Mouse (Mus musculus) MEL (cell line): ENCODE data around the gene Htr5b. TPM values are rescaled to one million over a fixed set of nuclear protein-coding genes. Genes with fewer than 3 reads are reported as not detected.

Experiments
- DNase-seq: peaks from one replicate; pipeline ENCODE4 v3.0.0; 2011; ENCODE audit warnings: low read depth, low spot score
- H3K27ac ChIP-seq: 2 replicates; pipeline ENCODE4 v1.5.1; 2012; ENCODE audit warnings: low read depth, mild to moderate bottlenecking, control low read depth, low read length, moderate library complexity; ENCODE audit not compliant: control insufficient read depth
- H3K27me3 ChIP-seq, 2 experiments: fragments of 150-350 bp in 1 of 2; sonication (generic) in 1 of 2; 2 replicates each; pipeline ENCODE4 v1.6.1; 2012; ENCODE audit warnings: low read length in 2 of 2, mild to moderate bottlenecking in 2 of 2, improper control_type of control experiment in 1 of 2, moderate library complexity in 1 of 2; ENCODE audit not compliant: insufficient read depth in 2 of 2, control insufficient read depth in 1 of 2
- H3K36me3 ChIP-seq, 2 experiments: 2 replicates each; pipeline ENCODE4 v1.6.1; 2012 to 2014; ENCODE audit warnings: low read length in 2 of 2, improper control_type of control experiment in 1 of 2, inconsistent platforms in 1 of 2, mild to moderate bottlenecking in 1 of 2; ENCODE audit not compliant: insufficient read depth in 2 of 2, control insufficient read depth in 1 of 2
- H3K4me1 ChIP-seq, 2 experiments: fragments of 150-350 bp in 1 of 2; sonication (generic) in 1 of 2; 2 replicates each; pipeline ENCODE4 v1.6.1; 2012; ENCODE audit warnings: low read length in 2 of 2, improper control_type of control experiment in 1 of 2, mild to moderate bottlenecking in 1 of 2; ENCODE audit not compliant: insufficient read depth in 2 of 2, control insufficient read depth in 1 of 2
- H3K4me3 ChIP-seq, 2 experiments: fragments of 150-350 bp in 1 of 2; sonication (generic) in 1 of 2; 2 replicates each; pipeline ENCODE4 v1.5.1; 2012; ENCODE audit warnings: low read depth in 2 of 2, low read length in 2 of 2, mild to moderate bottlenecking in 2 of 2, moderate library complexity in 2 of 2, control low read depth in 1 of 2, improper control_type of control experiment in 1 of 2; ENCODE audit not compliant: control insufficient read depth in 1 of 2, insufficient read depth in 1 of 2
- H3K79me2 ChIP-seq: 2 replicates; pipeline ENCODE4 v1.6.1; 2012; ENCODE audit warnings: mild to moderate bottlenecking, low read length, moderate library complexity; ENCODE audit not compliant: control insufficient read depth, poor library complexity, insufficient read depth
- H3K9ac ChIP-seq: 2 replicates; pipeline ENCODE4 v1.6.1; 2012; ENCODE audit warnings: low read depth, mild to moderate bottlenecking, control low read depth, low read length, moderate library complexity; ENCODE audit not compliant: control insufficient read depth, poor library complexity, severe bottlenecking
- H3K9me3 ChIP-seq: fragments of 150-350 bp; sonication (generic); replicated peaks from 2 replicates; pipeline ENCODE4 v1.6.1; 2012; ENCODE audit warnings: mild to moderate bottlenecking, low read length, improper control_type of control experiment, moderate library complexity; ENCODE audit not compliant: insufficient read depth
- E2F4 ChIP-seq: IDR thresholded peaks from 2 replicates; pipeline ENCODE4 v1.6.1; 2011; ENCODE audit warnings: low read depth, low read length, improper control_type of control experiment, borderline replicate concordance
- GATA1 ChIP-seq: IDR thresholded peaks from 2 replicates; pipeline ENCODE4 v1.6.1; 2011; ENCODE audit warnings: low read depth, low read length, improper control_type of control experiment
- MAFK ChIP-seq: IDR thresholded peaks from 2 replicates; pipeline ENCODE4 v1.6.1; 2011; ENCODE audit warnings: low read depth, mild to moderate bottlenecking, low read length, improper control_type of control experiment, borderline replicate concordance
- MAZ ChIP-seq: IDR thresholded peaks from 2 replicates; pipeline ENCODE4 v1.6.1; 2012; ENCODE audit warnings: low read depth, mild to moderate bottlenecking, inconsistent platforms, low read length, improper control_type of control experiment
- MYC ChIP-seq: IDR thresholded peaks from 2 replicates; pipeline ENCODE4 v1.6.1; 2011; ENCODE audit warnings: low read depth, mild to moderate bottlenecking, low read length, improper control_type of control experiment, moderate library complexity
- POLR2AphosphoS5 ChIP-seq: IDR thresholded peaks from 2 replicates; pipeline ENCODE4 v1.6.1; 2012; ENCODE audit warnings: low read depth, borderline replicate concordance, mild to moderate bottlenecking, inconsistent platforms, low read length, moderate library complexity, mixed read lengths
- RAD21 ChIP-seq: IDR thresholded peaks from 2 replicates; pipeline ENCODE4 v1.6.1; 2011; ENCODE audit warnings: mild to moderate bottlenecking, low read depth, low read length, improper control_type of control experiment
- SIN3A ChIP-seq: IDR thresholded peaks from 2 replicates; pipeline ENCODE4 v1.6.1; 2012; ENCODE audit warnings: low read length, improper control_type of control experiment, inconsistent platforms
- SMC3 ChIP-seq: IDR thresholded peaks from 2 replicates; pipeline ENCODE4 v1.6.1; 2011; ENCODE audit warnings: low read depth, low read length, improper control_type of control experiment
- UBTF ChIP-seq: IDR thresholded peaks from 2 replicates; pipeline ENCODE4 v1.6.1; 2012; ENCODE audit warnings: low read depth, mild to moderate bottlenecking, inconsistent platforms, low read length, improper control_type of control experiment, moderate library complexity, borderline replicate concordance; ENCODE audit not compliant: insufficient read depth
- ZKSCAN1 ChIP-seq: IDR thresholded peaks from 2 replicates; pipeline ENCODE4 v1.6.1; 2012; ENCODE audit warnings: low read depth, mild to moderate bottlenecking, inconsistent platforms, low read length, improper control_type of control experiment, moderate library complexity
- ZNF384 ChIP-seq: IDR thresholded peaks from 2 replicates; pipeline ENCODE4 v1.6.1; 2012; ENCODE audit warnings: low read depth, mild to moderate bottlenecking, inconsistent platforms, low read length, improper control_type of control experiment
- polyA plus RNA-seq, 2 experiments: library from polyadenylated mRNA; stranded (reverse) in 1 of 2; unstranded in 1 of 2; fragments of >175 nt in 1 of 2; fragments of >200 nt in 1 of 2; gene quantifications; 2 replicates each; pipeline versions ENCODE4 v1.2.1 to v1.2.4; 2012; ENCODE audit warnings: low replicate concordance in 2 of 2, low read depth in 1 of 2; ENCODE audit not compliant: insufficient read length in 2 of 2, insufficient read depth in 1 of 2, missing spikeins in 1 of 2
- total RNA-seq: library from RNA; depleted of rRNA; stranded (reverse); fragments of 300-350 nt; gene quantifications from 2 replicates; pipeline ENCODE4 v1.2.3, GENCODE M21; 2012

Gene Htr5b
- total and polyA plus RNA-seq, 3 experiments, result not detected

DNA sequence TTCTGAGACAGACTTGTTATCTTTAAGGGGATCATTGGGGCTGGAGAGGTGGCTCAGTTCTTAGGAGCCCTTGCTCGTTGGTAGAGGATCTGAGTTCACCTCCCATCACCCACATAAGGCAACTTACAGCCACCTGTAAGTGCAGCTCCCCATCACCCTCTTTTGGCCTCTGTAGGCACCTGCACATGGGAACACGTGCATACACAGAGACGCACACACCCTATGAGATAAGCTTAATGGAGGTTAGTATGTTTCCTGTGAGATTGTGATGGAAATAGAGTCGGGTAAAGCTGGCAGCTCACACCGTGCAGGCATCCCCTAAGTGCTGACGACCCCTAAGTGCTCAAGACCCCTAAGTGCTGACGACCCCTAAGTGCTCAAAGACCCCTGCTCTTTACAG is 3.2 kb upstream of the Htr5b start (continued):
- TF ChIP-seq UBTF, result no peak

DNA sequence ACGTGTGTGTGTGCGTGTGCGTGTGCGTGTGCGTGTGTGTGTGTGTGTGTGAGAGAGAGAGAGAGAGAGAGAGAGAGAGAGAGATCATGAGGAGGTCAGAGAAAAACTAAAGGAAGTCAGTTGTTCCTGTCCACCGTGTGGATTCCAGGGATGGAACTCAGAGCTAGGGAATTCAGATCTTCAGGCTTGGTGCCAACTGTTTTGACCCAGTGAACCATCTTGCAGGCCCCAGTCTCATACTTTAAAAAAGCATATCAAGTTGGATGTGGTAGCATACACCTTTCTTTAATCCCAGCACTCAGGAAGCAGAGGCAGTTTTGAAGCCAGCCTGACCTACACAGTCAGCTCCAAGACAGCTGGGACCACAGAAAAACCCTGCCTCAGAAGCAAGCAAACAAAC is 1.0 kb upstream of the Htr5b start:
- Histone ChIP-seq H3K9me3 (no peaks in the 10 kb centered on the region), H3K4me1 (no peaks in the 10 kb centered on the region)
- TF ChIP-seq ZKSCAN1, result no peak
- no peak for TF ChIP-seq ZNF384
- TF ChIP-seq MAFK, result no peak
- TF ChIP-seq GATA1, result no peak
- TF ChIP-seq POLR2AphosphoS5, result no peak
- TF ChIP-seq SIN3A, result no peak
- no peak for TF ChIP-seq RAD21
- TF ChIP-seq E2F4, result no peak
- no peak for TF ChIP-seq MYC
- TF ChIP-seq MAZ, result no peak
- no peak for TF ChIP-seq SMC3
- TF ChIP-seq, all 39 proteins: peak for 0

DNA sequence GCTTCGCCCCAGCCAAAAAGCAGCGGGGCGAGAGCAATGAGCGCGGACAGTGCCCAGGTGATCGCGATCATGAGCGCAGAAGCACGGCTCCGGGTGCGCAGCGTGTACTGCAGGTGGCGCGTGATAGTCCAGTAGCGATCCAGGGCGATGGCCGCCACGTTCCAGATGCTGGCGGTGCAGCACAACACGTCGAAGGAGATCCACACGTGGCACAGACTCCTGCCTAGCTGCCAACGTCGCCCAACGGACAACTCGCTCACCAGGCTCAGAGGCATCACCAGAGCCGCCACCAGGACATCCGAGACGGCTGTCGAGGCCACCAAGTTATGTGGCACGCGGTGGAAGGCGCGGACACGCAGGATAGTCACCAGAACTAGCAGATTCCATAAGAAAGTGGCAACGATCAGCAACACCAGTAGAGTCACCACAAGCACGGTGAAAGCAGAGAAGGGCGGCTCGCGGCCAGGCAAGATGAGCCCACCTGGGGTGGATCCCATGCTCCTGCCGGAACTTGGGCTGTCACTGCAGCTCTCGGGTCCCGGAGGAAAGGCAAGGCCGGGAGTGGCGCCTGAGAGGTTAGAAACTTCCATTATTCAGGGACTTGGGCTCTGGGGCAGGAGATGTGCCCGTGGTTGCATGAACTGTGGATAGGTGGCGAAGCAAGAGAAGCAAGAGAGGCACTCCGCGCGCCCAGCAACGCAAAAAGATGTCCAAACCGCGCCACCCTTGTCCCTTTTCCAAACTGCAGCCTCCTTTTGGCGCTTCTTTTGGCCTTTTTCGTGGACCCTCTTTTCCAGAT is 466 bp downstream of the Htr5b start:
- Histone ChIP-seq H3K27me3 (peaks cover 0 to 5% of the 10 kb centered on the region in 2 experiments; a peak in 2 of 4 replicates), H3K27ac (no peak overlapping the region), H3K36me3 (peaks cover 0 to 2% of the 10 kb centered on the region in 2 experiments; a peak in 1 of 4 replicates), H3K79me2 (no peaks in the 10 kb centered on the region), H3K4me1 (no peaks in the 10 kb centered on the region), H3K4me3 (no peak overlapping the region), H3K9ac (no peak overlapping the region), H3K9me3 (no peaks in the 10 kb centered on the region)
- TF ChIP-seq ZNF384 (no peak), E2F4 (no peak)
- no peak for DNase-seq

More for the DNA sequence above, 1.0 kb upstream of the Htr5b start:
- Histone ChIP-seq H3K27me3 (peaks cover 0 to 5% of the 10 kb centered on the region in 2 experiments; a peak in 2 of 4 replicates), H3K9ac (no peak overlapping the region), H3K4me3 (no peak overlapping the region), H3K27ac (no peak overlapping the region), H3K79me2 (no peaks in the 10 kb centered on the region), H3K36me3 (peaks cover 0 to 2% of the 10 kb centered on the region in 2 experiments; a peak in 1 of 4 replicates)
- DNase-seq, result no peak
